Mouse (Mus musculus): ENCODE results near the gene Lhfp. TPM values are rescaled to one million over a fixed set of nuclear protein-coding genes. Genes with fewer than 3 reads are reported as not detected.

Lhfp gene
- total RNA-seq, 2 experiments from 2014 or later, result 24.4 to 28.7 TPM

DNA sequence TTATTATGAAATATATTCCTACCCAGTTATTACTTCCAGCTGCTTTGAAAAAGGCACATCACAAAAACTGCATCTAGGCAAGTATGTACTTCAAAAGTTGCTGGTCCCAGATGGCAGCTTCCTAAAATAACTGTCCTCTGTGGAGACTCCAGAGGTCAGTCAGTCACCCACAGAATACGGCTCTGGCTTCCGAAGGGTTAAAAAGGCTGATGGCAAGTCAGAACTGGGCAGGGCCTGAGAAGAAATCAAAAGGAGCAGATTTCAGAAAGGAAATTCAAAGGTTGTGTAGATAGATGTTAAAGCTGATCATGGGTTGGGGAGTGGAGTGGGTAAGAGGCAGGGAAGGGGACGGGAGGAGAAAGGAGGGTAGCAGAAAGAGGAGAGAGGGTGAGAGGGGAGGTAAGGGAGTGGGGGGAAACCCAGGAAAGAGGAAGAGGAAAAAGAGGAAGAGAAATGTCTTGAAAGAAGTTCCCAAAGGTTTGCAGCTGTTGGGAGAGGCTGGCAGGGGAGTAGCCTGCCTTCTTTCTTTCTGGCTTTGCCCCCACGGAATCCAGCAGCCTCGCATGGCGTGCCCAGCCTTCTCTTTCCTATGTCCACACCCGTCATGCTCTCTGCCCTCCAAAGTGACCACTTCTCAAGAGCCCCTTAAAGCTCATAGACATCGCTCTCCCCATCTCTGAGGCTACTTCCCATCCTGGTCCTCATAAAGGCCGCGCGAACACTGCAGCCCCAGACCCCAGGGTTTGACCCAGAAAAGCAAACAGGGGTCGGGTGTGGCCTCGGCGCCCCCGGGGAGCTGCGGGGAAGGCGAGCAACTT is 526 bp upstream of the Lhfp start:
- no peak for DNase-seq

DNA sequence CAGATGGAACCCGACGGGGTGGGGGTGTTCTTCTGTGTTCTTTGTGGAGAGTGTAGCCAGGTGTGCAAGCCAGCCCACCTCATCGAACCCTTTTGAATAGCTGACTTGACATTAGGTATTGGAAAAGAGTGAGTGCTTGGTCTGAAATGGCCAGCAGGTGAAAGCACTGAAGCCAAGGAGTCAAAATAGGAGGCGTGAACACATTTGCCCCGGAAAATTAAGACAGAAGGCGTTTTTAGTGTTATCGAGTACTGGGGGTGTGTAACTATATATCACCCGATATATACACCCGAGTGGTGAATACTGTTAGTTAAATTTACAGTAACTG is 876 bp downstream of the Lhfp start:
- DNase-seq, result no peak

DNA sequence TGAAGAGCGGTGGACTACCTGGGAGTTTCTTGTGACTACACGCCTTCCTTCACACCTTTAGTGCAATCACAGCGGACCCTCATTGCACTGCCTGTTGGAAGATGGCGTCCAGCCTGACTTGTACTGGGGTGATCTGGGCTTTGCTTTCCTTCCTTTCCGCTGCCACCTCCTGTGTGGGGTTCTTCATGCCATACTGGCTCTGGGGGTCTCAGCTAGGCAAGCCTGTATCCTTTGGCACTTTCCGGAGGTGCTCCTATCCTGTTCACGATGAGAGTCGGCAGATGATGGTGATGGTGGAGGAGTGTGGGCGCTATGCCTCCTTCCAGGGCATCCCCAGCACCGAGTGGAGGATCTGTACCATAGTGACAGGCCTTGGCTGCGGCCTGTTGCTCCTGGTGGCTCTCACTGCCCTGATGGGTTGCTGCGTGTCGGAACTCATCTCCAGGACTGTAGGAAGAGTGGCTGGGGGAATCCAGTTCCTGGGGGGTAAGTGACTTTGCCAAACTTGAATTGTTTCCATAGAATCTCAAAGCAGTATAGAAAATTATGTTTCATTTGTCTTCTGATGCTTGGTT is 2.0 kb downstream of the Lhfp start:
- no peak for DNase-seq

DNA sequence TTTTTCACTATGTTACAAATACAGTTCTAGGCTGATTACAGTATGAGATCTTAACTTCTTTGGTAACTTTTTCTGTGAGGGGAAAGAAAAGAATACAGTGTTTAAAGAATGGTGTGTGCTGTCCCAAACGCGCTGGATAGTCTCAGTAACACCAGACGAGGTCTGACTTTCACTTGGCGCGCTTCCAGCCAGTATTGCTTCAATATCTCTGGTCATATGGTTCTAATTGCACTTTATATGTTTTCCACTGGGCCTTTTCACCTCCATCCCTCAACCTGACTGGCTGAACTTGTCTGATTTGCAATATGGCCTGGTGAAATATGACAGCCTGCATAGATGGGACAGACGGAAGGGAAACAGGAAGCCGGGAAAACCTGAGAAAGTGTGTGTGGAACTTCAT is 2.9 kb downstream of the Lhfp start:
- peak; percentile 18 for DNase-seq

DNA sequence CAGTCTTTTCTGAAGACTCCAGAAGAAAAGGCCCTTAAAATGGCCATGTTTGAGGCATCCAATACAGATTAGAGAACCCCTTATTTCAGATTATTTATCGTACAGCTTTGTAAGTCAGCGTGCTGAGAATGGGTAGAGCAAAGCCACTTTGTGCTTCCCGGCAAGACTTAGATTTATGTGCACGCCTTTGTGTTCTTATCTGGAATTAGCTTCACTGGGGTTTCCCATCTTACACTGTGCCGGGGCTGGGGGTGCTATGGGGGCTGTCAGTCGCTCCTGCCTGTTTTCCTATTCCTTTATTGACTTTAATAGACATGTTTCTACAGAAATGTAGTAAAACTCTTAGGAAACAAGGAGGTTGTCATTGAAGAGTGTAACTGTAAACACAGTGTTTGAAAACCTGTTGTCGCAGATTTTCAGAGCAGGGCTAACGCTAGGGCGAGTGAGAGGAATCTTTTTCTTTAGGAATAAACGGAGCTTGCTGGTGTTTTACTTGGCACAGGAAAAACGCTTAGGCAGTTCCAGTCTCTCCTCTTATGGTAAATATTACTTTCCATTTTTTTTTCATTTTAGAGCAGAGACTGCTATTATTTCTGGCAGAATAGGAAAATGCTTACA is 3.5 kb downstream of the Lhfp start:
- no peak for DNase-seq

DNA sequence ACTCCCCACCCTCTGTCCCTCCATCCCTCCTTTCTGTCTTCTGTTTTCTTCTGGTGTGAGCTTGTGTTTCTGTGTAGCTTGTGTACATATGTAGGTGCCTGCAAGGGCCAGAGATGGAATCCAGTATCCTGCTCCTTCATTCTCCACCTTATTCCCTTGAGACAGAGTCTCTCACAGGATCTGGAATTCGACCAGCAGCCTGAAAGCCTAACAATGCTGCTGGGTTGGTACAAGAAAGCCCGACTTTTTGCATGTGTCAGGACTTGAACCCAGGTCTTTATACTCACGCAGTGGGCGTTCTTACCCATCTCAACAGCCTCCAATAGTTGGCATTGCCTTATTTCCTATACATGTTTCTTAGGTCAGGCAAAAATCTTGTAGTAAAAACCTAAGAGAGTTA is 4.4 kb downstream of the Lhfp start:
- no peak for DNase-seq

DNA sequence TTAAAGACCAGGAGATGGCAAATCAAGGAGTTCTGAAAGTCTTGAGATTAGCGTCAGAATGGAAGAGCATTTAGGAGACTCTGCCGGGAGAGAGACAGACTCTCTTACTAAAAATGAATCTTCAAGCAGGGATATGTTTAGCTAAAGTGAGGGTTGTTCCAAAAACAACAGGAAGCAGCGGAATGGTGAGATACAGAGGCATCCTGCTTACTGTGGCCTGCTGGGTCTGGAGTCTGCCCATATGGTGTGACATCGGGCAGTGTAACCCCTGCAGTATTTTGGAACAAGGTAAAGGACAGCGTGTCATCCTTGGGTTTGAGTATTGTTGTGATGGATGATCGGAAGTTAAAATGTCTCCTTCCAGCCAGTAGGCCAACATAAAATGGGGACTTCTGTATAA is 5.0 kb downstream of the Lhfp start:
- DNase-seq, result no peak

DNA sequence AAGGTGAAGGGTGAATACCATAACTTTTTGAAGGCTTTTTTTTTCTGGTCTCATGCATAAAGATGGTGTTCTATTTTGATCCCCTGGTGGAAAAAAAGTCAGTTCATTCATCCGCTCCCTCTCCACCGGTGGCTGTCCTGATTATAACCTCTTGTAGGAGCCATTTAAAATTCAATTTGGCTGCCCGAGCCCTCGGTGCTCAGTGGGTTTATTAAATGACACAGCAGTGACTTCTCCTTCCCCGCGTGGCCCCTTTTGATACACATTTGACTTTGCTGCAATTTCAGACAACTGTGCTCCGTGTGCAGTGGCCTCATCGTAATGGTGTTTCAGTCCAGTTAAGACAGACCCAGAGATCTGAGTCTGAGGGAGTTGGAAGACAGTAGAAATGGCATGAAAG is 11.1 kb downstream of the Lhfp start:
- no peak for DNase-seq

DNA sequence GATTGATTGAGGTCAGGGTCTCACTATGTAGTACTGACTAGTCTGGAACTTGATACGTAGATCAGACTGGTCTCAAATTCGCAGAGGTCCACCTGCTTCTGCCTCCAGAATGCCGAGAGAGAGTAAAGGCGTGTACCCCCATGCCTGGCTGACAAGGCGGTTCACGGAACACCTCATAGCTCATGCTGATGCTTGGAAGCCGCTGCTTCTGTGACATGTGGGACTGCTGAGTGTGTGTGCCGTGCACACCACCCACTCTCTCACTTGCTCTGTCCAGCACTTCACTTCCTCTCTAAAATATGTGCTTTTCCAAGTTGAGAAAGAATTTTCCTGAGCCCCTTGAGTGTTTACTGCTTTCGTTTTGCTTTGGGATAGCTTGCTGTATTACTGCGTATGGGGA is 15.1 kb downstream of the Lhfp start:
- no peak for DNase-seq

DNA sequence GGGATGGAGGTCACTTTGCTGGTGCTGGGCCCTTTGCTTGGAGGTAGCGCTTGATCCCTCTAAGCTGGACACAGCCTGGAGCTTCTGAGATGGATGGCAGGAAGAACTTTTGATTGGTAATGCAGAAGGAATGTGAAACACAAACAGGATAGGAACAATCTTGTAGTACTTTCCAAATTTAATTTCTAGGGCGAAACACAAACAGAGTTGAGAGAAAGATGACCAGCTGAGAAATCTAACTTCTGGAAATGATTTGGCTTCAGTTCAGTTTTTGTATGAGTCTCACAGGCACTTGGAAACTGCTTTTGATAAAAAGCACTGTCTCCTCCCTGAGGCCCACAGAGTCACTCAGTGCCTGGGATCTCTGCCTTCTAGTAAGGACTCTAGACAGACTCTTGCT is 18.6 kb downstream of the Lhfp start:
- no peak for DNase-seq

DNA sequence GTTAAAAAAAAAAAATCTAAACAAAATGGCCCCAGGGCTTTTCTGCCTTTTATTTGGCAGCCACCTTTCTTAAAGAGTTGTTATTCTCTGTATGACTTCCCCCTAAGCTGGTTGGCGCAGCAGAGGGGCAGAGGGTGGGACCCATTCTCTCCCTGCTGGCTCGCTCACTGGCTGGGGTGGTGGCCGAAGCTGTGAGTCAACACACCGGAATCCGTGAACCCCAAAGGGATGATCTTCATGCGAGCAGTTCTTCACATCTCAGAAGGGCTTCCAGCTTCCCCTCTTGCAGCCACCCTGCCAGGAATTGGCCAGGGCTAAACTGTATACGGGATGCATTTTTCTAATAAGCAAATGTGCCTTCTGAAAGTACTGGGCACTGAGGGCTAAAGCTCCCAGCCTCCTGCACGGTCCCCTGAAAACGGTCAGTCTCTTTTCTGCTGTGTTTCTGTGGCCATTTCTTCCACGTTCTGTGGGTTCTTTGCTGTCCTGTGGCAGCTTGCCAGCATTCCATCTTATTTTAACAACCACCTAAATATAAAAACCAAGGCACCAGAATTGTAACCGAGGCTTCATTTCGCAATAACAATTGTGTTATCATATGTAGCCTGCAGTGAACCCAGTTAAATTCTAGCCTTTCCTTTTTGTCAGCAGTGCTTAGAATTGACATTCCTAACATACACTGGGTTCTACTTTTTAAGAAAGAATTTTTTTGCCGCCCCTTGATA is 22.3 kb downstream of the Lhfp start:
- DNase-seq, result no peak

DNA sequence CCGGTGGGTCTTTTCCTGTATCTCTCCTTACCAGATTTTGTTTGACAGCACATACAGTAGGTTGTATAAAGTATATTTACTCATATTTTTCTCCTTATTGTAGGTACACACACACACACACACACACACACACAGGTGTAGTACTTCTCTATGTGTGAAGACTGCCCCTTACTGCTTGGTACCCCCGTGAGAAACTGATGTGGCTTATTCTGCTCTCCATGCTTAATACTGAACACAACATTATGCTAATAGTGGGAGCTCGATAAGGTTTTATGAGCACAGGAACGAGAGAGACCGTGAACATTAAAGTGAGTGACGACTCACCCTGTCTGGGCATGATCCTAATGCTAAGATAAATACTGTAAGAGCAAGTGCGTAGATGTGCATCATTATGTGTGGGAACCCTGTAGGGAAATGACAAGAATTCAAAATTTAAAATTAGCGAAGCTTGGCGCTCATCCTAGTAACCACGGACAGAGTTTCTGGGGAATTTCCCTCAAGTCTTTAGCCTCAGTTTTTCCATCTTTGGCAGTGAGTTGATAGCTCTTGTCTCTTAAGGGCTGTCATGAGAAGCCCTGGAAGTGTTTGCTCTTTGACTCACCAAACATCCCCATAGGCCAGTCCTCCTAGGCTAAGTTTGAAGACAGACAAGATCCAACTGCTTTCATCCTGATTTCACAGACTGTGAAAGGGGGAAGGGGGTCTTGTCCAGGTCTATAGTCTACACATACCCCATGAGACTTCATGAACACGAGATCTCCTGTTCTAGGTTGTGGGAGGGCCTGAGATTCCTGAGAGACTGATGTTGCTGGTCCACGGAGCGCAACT is 24.2 kb downstream of the Lhfp start:
- DNase-seq, result no peak

DNA sequence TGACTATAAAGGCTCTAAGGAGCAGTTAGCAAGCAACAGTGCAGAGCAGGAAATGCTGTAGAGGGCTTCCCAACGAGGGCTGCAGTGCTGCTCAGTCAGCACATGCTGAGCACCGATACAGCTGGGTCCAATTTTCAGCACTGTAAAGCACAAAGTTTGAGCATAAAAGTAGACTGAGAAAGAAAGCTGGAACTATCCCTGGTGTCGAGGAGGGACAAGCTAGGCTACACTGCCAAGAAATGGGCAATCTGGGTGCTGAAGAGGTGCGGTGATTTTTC is 24.7 kb downstream of the Lhfp start:
- no peak for DNase-seq

DNA sequence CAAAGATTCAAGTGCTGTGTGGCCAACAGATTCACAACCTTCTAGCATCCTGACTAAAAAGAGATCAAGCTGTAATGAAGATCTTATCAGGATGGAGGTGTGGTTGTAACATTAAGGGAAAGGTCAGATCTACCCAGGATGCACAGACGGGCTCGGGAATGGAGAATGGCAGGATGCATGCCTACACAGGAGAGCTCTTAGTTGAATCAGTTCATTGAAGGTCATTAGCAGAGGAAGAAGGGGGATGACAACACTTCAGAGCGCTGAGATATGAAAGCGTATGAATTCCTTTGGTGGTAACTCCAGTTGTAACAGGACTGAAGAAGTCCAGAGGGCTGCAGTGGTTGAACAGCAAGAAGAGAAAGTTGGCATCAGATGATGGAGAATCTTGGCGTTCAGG is 27.1 kb downstream of the Lhfp start:
- DNase-seq, result no peak

DNA sequence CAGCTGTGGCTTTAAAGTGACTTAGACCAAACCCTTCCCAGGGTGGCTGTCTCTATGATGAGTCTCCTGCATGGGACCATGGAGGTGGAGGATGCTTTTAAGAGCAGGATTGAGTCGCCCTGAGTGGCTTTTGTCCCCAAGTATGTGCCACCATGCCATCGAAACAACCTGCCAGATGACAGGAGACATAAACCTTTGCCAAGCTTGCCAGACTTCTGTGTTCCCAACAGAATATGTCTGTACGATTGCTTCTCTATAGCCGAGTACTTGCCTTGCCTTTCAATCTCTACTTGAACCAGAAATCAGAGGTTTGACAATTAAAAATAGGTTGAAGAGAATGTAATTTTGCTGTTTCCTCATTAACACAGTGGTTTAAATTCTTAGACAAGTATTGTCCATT is 32.9 kb downstream of the Lhfp start:
- no peak for DNase-seq

DNA sequence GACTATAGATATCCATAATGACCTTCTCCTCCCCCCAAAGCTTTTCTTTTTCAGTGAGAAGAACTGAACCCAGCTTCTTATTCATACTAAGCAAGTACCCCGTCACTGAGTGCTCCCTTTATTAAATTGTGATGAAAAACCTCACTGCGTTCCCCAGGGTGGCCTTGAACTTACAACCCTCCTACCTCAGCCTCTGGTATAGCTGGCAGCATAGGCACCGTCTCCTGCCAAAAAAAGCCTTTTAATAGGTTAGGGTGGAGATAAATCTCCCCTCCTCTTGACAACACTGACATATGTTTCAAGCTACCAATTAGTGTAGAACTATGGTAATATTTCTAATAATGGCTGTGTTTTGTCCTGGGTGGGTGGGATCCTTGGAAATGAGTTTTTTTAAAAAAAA is 33.4 kb downstream of the Lhfp start:
- no peak for DNase-seq

DNA sequence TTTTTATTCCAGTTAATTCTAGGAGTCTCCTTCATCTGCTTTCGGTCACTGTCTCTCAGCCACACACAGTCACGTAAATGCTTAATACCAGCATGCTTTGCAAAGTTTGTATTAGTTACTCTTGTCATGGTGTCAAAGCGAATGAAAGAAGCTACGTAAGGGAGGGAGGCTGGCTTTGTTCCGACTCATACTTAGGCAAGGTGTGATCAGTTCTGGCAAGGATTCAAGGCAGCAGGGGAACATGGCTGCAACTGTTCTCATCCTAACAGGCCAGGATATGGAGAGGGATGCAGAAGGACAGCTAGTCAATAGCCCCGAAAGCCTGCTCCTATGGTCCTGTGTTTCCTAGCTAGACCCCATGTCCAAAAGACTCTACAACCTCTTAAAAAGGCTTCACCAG is 39.0 kb downstream of the Lhfp start:
- no peak for DNase-seq

DNA sequence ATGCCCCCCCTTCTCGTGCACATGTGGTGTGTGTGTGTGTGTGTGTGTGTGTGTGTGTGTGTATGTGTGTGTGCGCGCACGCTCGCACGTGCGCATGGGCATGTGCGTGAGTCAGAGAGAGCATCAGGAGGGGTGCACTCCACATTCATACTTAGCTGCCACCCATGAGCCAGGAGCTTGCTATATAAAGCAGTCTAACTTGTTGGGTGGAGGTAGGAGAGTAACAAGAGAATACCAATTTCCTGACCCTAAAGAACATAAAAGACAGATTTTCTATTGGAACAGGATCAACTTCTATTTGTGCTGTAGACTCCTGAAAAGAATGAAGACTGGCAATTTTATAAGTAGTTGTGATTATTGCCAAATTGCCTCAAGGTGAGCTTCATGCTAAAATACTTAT is 39.4 kb downstream of the Lhfp start:
- no peak for DNase-seq

DNA sequence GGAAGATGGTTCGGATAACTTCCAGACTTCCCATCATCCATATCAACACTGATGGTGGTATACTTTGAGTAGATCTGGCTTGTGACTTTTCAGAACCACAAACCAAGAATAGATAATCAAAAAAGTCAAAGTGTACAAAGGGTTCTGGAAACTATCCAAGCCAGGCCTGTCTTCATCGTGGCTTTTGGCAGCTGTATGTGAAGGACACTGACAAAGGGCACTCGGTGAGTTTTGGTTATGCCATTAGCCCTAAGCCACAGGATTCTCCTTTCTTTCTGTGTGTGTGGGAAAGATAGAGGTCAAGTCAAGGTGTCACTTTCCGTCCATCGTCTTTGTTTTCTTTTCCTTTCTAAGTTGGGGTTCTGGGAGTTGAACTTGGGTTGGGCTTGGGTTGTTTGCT is 42.4 kb downstream of the Lhfp start:
- no peak for DNase-seq

DNA sequence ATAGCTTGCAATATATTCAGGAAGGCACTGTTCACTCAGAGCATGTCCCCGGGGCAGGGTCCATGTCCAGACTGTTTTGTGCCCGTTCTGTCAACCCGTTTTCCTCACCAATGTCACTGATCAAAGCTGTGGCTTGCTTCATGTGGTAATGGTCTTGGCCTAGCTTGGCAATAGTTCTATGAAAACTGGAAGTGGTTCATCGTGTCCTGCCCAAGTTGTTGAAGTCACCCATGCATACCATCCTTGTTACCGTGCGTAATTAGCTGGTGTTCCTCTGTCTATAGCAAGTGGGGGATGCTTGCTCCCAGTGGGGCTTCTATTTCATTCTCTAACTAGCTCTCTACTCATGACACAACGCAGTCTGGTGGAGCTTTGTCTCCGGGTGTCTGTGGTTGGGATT is 43.5 kb downstream of the Lhfp start:
- DNase-seq, result no peak

DNA sequence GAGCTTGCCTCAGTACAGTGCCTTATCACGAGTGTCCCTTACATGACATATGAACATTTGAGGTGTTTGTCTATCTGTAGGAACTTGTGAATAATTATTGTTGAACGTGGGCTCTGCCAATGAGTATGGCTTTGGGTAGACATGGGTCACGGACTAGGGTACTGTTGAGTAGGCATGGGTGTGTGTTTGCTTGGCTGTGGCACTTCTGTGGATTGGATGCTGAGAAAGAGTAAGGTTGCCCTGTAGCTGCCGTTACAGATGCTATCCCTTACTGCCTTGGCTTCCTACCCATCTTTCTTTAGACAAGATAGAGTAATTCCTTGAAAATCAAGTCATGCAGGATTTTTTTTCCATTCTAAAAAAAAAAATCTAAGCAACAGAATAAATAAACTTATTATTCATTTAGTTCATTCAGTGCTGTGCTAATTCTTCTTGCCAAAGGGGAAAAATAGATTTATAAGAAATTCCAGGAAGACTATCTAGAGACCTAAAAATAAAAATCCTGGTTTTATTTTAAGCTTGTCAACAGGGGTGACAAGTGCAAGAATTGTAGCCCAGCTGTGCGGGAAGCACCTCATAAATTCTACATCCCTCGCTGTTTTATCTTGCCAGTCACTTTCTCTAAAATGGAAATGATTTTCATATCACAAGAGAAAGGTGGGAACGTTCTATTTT is 45.3 kb downstream of the Lhfp start:
- no peak for DNase-seq

DNA sequence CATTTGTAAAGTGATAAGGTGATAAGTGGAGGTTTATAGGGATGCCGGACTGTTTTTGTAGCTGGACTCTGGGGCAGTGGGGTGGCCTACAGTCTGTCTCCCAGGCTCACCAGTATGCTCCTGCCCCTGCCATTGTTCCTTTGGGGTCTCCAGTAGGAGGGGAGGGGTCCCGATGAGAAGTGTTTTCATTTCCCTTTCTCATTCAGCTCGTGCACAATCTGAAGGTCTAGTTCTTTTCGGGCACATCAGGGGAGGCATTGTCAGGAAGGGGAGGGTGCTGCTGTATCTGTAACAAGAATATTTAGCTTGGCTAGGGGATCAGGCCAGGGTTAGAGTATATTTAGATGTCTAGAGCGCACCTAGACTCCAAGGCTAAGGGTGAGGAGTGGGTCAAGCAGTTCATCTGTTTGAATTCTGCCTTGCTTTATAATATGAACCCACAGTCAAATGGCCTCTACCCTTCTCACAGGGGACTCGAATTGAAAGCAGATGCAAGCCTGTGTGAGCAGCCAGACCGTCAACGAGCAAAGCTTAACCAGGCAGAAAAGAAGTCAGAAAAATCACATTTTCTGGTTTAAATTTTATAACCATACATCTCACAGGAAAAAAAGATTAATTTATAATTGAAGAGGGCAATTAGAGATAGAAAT is 46.0 kb downstream of the Lhfp start:
- DNase-seq, result no peak
